Mouse (Mus musculus) hindbrain, embryonic 16.5 days (tissue): Measurements from ENCODE around the gene Gba. TPM values are rescaled to one million over a fixed set of nuclear protein-coding genes. Genes with fewer than 3 reads are reported as not detected.

Source experiments
- ATAC-seq: fragments of 200-750 bp; cut with Nextera tagmentation; 2 replicates; pipeline ENCODE4 v1.8.0; 2017; ENCODE audit warnings: moderate TSS enrichment, moderate library complexity
- H3K27ac ChIP-seq: fragments of 300-500 bp; sonication (generic); 2 replicates; pipeline ENCODE4 v1.5.1; 2014; ENCODE audit warnings: low read depth, mild to moderate bottlenecking, control low read depth, low read length, moderate library complexity
- H3K27me3 ChIP-seq: fragments of 300-500 bp; sonication (generic); replicated peaks from 2 replicates; pipeline ENCODE4 v1.6.1; 2014; ENCODE audit warnings: low read length; ENCODE audit not compliant: control insufficient read depth, insufficient read depth
- H3K36me3 ChIP-seq: fragments of 300-500 bp; sonication (generic); 2 replicates; pipeline ENCODE4 v1.6.1; 2014; ENCODE audit warnings: mild to moderate bottlenecking, low read length, moderate library complexity, mixed read lengths; ENCODE audit not compliant: control insufficient read depth, insufficient read depth
- H3K4me1 ChIP-seq: fragments of 300-500 bp; sonication (generic); 2 replicates; pipeline ENCODE4 v1.6.1; 2014; ENCODE audit warnings: low read depth, low read length; ENCODE audit not compliant: control insufficient read depth, insufficient read depth
- H3K4me2 ChIP-seq: fragments of 300-500 bp; sonication (generic); 2 replicates; pipeline ENCODE4 v1.6.1; 2014; ENCODE audit warnings: mild to moderate bottlenecking, low read length, control low read depth, moderate library complexity
- H3K4me3 ChIP-seq: fragments of 300-500 bp; sonication (generic); 2 replicates; pipeline ENCODE4 v1.5.1; 2014; ENCODE audit warnings: mild to moderate bottlenecking, low read length, control low read depth, moderate library complexity
- H3K9ac ChIP-seq: fragments of 300-500 bp; sonication (generic); 2 replicates; pipeline ENCODE4 v1.6.1; 2014; ENCODE audit warnings: low read depth, mild to moderate bottlenecking, control low read depth, low read length, moderate library complexity
- H3K9me3 ChIP-seq: fragments of 300-500 bp; sonication (generic); 2 replicates; pipeline ENCODE4 v1.6.1; 2014; ENCODE audit warnings: mild to moderate bottlenecking, low read length, moderate library complexity; ENCODE audit not compliant: control insufficient read depth
- WGBS: fragments of 180-500 bp; shearing (Covaris S2); extraction: QIAGEN DNeasy Blood & Tissue Kit; methylation state at CpG from one replicate; pipeline ENCODE4 v1.1.7; 2014; 5-methylcytosine and 5-hydroxymethylcytosine counted together
- polyA plus RNA-seq: library from polyadenylated mRNA; unstranded; fragments of >200 nt; fragmentation: Nextera tagmentation; extraction: Ambion mirVana; gene quantifications from 2 replicates; pipeline ENCODE4 v1.2.1, GENCODE M21; 2015

Gene Gba
- polyA plus RNA-seq, 1 experiment from 2014 or later, result 51.8 TPM

- Histone ChIP-seq H3K27me3 (no peaks in the 10 kb centered on the region), H3K4me1 (peaks cover 14% of the 10 kb centered on the region), H3K9me3 (no peaks in the 10 kb centered on the region), H3K4me3 (no peak overlapping the region), H3K9ac (no peak overlapping the region), H3K4me2 (no peak overlapping the region), H3K27ac (no peak overlapping the region), H3K36me3 (0 out of 2 replicates have a peak, but pooled peaks cover 2% of the 10 kb centered on the region)
- no peak for ATAC-seq
- 66% methylated on average over 12 of the region's 12 CpGs for WGBS
Measured at GRCm38 (mm10) chr3:89188478-89188875, 14.3 kb upstream of the Gba start.

- H3K27me3 ChIP-seq, result no peaks in the 10 kb centered on the region
- WGBS, result 83% methylated on average over 8 of the region's 8 CpGs
- no peak for ATAC-seq
- H3K36me3 ChIP-seq, result 0 out of 2 replicates have a peak, but pooled peaks cover 2% of the 10 kb centered on the region
- no peaks in the 10 kb centered on the region; the same call in 1 of the 2 replicates for H3K4me1 ChIP-seq
- no peak overlapping the region for H3K9ac ChIP-seq
- no peak overlapping the region for H3K4me3 ChIP-seq
- no peak overlapping the region for H3K27ac ChIP-seq
- no peaks in the 10 kb centered on the region for H3K9me3 ChIP-seq
- no peak overlapping the region for H3K4me2 ChIP-seq
Measured at GRCm38 (mm10) chr3:89190436-89190835, 12.3 kb upstream of the Gba start.

- peaks cover 7% of the 10 kb centered on the region for H3K4me1 ChIP-seq
- no peaks in the 10 kb centered on the region for H3K9me3 ChIP-seq
- 65% methylated on average over 1 of the region's 1 CpGs for WGBS
- H3K36me3 ChIP-seq, result 0 out of 2 replicates have a peak, but pooled peaks cover 2% of the 10 kb centered on the region
- no peak for ATAC-seq
- H3K27ac ChIP-seq, result no peak overlapping the region
- H3K9ac ChIP-seq, result no peak overlapping the region
- no peak overlapping the region for H3K4me3 ChIP-seq
- H3K4me2 ChIP-seq, result no peak overlapping the region
- no peaks in the 10 kb centered on the region for H3K27me3 ChIP-seq
Measured at GRCm38 (mm10) chr3:89193351-89193750, 9.4 kb upstream of the Gba start.

GRCm38 (mm10) chr3:89193853-89194252 is 8.9 kb upstream of the Gba start:
- Histone ChIP-seq H3K27ac (no peak overlapping the region), H3K4me1 (peaks cover 7% of the 10 kb centered on the region), H3K4me2 (no peak overlapping the region), H3K27me3 (no peaks in the 10 kb centered on the region), H3K9me3 (no peaks in the 10 kb centered on the region), H3K4me3 (no peak overlapping the region), H3K36me3 (0 out of 2 replicates have a peak, but pooled peaks cover under 1% of the 10 kb centered on the region), H3K9ac (no peak overlapping the region)
- no peak for ATAC-seq
- WGBS, result 87% methylated on average over 2 of the region's 2 CpGs

GRCm38 (mm10) chr3:89195979-89196877 is 6.5 kb upstream of the Gba start:
- peak overlapping the region; percentile 80 for H3K27ac ChIP-seq

GRCm38 (mm10) chr3:89199839-89200238 is 2.9 kb upstream of the Gba start:
- 75% methylated on average over 3 of the region's 3 CpGs for WGBS

More at GRCm38 (mm10) chr3:89195979-89196877, 6.5 kb upstream of the Gba start:
- Histone ChIP-seq H3K9me3 (no peaks in the 10 kb centered on the region), H3K27me3 (no peaks in the 10 kb centered on the region), H3K9ac (peak overlapping the region; percentile 70), H3K4me3 (peak overlapping the region; percentile 43), H3K4me1 (peaks cover 7% of the 10 kb centered on the region), H3K4me2 (peak overlapping the region; percentile 77), H3K36me3 (no peaks in the 10 kb centered on the region)
- peak; percentile 96 for ATAC-seq
- 11% methylated on average over 33 of the region's 33 CpGs for WGBS

GRCm38 (mm10) chr3:89203142-89203514 is 400 bp downstream of the Gba start:
- Histone ChIP-seq H3K4me2 (peak overlapping the region; percentile 87), H3K4me1 (peaks cover 5% of the 10 kb centered on the region), H3K4me3 (peak overlapping the region; percentile 59), H3K27ac (peak overlapping the region; percentile 3; the same call in 1 of the 2 replicates), H3K9ac (peak overlapping the region; percentile 67), H3K9me3 (no peaks in the 10 kb centered on the region), H3K36me3 (peaks cover 20% of the 10 kb centered on the region), H3K27me3 (no peaks in the 10 kb centered on the region)
- 36% methylated on average over 5 of the region's 5 CpGs for WGBS
- peak; percentile 28 for ATAC-seq

More at GRCm38 (mm10) chr3:89199839-89200238, 2.9 kb upstream of the Gba start:
- no peak for ATAC-seq
- Histone ChIP-seq H3K27ac (no peak overlapping the region), H3K9me3 (no peaks in the 10 kb centered on the region), H3K27me3 (no peaks in the 10 kb centered on the region), H3K4me2 (no peak overlapping the region), H3K4me1 (peaks cover 11% of the 10 kb centered on the region), H3K9ac (no peak overlapping the region), H3K36me3 (no peaks in the 10 kb centered on the region), H3K4me3 (no peak overlapping the region)

- H3K4me1 ChIP-seq, result peaks cover 5% of the 10 kb centered on the region
- H3K27me3 ChIP-seq, result no peaks in the 10 kb centered on the region
- no peak overlapping the region for H3K4me2 ChIP-seq
- H3K36me3 ChIP-seq, result peaks cover 38% of the 10 kb centered on the region
- ATAC-seq, result no peak
- WGBS, result 97% methylated on average over 7 of the region's 7 CpGs
- no peak overlapping the region for H3K4me3 ChIP-seq
- no peak overlapping the region for H3K9ac ChIP-seq
- H3K27ac ChIP-seq, result no peak overlapping the region
- no peaks in the 10 kb centered on the region for H3K9me3 ChIP-seq
Measured at GRCm38 (mm10) chr3:89206079-89206478, 3.4 kb downstream of the Gba start.

- no peak overlapping the region for H3K27ac ChIP-seq
- no peaks in the 10 kb centered on the region for H3K27me3 ChIP-seq
- H3K4me2 ChIP-seq, result no peak overlapping the region
- H3K36me3 ChIP-seq, result peaks cover 38% of the 10 kb centered on the region
- no peak overlapping the region for H3K4me3 ChIP-seq
- no peak overlapping the region for H3K9ac ChIP-seq
- ATAC-seq, result no peak
- peaks cover 5% of the 10 kb centered on the region for H3K4me1 ChIP-seq
- H3K9me3 ChIP-seq, result no peaks in the 10 kb centered on the region
- WGBS, result 96% methylated on average over 2 of the region's 2 CpGs
Measured at GRCm38 (mm10) chr3:89206695-89207094, 4.0 kb downstream of the Gba start.
